Mouse (Mus musculus): ENCODE measurements around the gene Figla.

DNA sequence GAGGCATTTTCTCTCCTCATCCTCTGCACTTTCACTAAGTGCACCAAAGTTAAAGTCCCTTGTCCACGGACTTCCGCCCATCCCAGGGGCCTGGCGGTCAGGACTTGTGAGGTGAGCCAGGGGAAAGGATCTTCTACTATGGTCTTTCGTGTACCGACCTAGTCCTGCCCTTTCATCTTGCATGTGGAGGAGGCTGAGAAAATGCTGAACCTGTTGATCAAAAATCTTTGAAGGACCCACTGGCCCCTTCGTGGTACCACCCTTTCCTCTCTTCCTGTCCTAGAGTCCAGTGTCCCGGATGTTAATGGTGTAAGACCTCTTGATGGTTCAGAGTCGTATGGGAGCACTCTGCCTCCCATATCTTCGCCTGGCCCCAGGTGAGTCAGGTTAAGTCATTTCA lies at the start of gene Figla:
- TF ChIP-seq CTCF (IDR thresholded peaks at IDR 0.05; ENCODE audit: borderline replicate concordance, control insufficient read depth, extremely low read depth, insufficient read depth, low read length, poor library complexity) (no peak), POLR2A (IDR thresholded peaks at IDR 0.05; ENCODE audit: control insufficient read depth, extremely low read depth, insufficient read depth, low read length, poor library complexity) (no peak)
